Mouse (Mus musculus) adrenal gland, postnatal 36 days (tissue): ENCODE results near the gene Sdc1. TPM values are rescaled to one million over a fixed set of nuclear protein-coding genes. Genes with fewer than 3 reads are reported as not detected.
A peak's percentile ranks its signal among the peaks of the same experiment; 100 is the strongest.

Source experiments
- DNase-seq, 2 experiments: peaks; one replicate each; pipeline ENCODE4 v3.0.0; 2021; ENCODE audit warnings: mixed read lengths in 1 of 2
- total RNA-seq, 2 experiments: library from RNA; stranded (reverse); gene quantifications; 2 replicates each; pipeline ENCODE4 v1.2.3; 2021

Gene Sdc1
- total RNA-seq, 2 experiments from 2014 or later, result 16.5 to 17.0 TPM

- DNase-seq, result no peak
Measured at GRCm38 (mm10) chr12:8824995-8825703, 54.0 kb downstream of the Sdc1 start.

DNA sequence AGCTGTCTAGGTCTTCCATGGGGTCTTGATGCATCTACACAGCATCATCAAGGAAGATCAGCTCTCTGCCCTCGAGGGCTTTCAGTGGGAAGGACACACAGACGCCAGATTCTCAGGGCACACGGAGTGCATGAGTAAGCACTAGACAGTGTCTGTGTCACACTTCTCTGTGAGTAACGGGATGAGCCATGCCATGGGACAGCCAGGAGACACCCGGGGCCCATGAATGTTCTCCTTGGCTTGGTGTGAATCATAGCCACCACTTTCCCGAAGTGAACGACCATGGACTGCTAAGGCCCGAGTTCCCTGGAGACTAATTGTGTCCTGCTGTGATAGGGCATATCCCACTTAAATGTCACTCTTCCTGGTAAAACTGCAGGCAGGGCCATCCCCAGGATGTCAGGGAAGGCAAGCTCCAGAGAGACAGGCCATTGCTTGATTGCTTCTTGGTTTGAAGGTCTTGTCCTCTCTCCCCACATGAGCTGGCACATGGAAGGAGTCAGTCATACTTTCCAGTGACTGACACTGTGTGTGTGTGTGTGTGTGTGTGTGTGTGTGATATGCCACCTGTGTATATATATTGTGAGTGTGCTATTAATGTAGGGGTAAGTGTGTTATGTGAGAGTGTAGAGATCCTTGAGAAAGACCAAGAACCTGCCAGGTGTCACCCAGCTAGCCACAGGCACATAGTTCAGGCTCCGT lies 56.0 kb downstream of the Sdc1 start:
- DNase-seq, result peak; percentile 48 to 65

- DNase-seq, result no peak
Measured at GRCm38 (mm10) chr12:8829032-8829660, 58.0 kb downstream of the Sdc1 start.

DNA sequence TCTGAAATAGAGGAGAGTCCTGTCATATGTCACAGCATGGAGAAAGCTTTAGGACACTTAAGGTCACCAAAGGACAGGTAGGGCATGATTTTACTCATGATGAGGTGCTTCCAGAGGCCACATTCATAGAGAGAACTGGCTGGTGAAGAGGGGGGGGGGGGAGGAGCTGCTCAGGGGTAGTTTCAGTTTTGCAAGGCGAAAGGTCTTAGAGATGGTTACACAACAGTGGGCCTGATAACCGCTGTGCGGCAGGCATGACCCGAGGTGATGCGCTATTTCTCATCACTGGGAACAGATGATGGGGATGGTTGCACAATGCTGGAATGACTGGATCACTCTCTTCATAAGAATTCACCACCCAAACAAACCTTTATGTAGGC lies 58.5 kb downstream of the Sdc1 start:
- peak; percentile 23 to 27 for DNase-seq

DNA sequence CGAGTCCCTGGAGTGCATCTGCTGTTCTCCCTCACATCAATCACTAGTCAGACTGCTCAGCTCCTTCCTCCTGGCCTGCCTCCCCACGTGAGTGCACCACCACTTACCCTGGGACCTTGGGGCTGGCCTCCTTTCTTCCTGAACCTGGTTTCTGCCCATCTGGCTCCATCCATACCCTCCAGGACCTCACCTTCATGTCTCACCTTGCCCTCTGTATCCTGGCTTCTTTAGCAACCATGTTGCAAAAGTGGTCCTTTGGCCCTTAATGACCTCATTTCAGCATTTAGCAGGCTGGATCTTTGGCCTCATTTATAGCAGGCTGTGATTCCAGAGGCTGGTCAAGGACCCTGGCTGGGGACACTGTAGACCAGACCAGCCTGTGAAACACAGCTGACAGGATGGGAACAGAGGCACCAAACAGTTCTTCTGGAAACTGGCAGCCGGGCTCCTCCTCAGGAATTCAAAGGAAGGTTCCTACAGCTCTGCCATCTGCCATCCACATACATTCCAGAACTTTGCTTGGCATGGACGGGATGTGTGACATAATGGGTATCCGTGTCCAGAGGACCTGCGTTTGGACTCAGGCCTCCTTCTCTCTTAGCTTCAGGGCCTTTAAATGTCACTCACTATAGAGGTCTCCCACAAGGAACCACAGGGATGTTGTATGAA lies 60.0 kb downstream of the Sdc1 start:
- no peak for DNase-seq

DNA sequence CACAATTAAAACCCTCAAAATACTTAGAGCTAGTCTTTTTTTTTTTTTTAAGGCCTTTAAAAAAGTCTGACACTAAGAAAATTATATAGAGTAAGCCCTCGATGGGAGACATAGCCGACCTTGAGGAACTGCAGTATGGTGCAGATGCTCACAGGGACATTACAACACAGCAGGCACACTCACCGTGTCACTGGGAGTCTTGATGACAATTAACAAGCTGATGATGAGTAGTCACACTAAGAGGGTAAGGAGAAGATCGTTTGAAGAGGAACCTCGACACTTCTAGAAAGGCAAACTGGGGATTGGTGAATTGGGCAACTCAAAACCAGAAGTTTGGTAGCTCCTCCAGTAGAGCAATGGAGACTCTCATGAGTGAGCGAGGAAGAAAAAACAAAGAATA lies 60.6 kb downstream of the Sdc1 start:
- no peak for DNase-seq

DNA sequence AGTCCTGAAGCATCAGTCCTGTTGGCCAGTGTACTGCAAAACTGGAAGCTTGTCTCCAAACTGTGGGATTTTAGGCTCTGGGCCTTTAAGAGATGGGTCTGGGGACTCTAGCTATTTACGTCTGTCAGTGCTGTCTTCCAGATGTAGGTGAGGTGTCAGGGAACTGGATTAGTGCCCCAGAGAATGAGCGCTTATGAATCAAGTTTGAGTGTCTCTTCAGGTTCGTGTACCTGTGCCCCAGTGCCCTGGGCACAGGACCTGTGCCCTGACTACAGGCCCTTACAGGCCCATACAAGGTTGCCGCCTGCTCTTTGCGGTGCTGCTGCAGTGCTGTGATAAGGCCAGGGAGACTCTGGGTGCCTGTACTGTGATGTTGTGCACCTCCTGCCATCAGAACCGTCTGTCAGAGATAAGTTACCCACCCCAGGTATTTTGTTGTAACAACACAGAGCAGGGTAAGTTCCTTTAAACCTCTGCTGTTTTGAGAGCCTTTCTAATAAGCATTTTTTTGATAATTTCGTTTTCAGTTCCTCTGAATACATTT lies 69.7 kb downstream of the Sdc1 start:
- no peak for DNase-seq

- DNase-seq, result no peak
Measured at GRCm38 (mm10) chr12:8842725-8843124, 71.6 kb downstream of the Sdc1 start.

Other genes starting within 250 kb of the Sdc1 start
- not detected for gene Slc7a15, start 172.3 kb upstream of the Sdc1 start, total RNA-seq
- 100 to 1,000 TPM; 146 to 162 TPM for gene Pum2, start 97.2 kb upstream of the Sdc1 start, total RNA-seq
- 100 to 1,000 TPM; 580 to 600 TPM for gene Laptm4a, start 150.3 kb downstream of the Sdc1 start, total RNA-seq
- not detected for gene Matn3, start 176.6 kb downstream of the Sdc1 start, total RNA-seq
- gene Wdr35, start 202.6 kb downstream of the Sdc1 start, total RNA-seq, result 10 to 100 TPM; 15.4 to 16.5 TPM